In the genomic region with DNA sequence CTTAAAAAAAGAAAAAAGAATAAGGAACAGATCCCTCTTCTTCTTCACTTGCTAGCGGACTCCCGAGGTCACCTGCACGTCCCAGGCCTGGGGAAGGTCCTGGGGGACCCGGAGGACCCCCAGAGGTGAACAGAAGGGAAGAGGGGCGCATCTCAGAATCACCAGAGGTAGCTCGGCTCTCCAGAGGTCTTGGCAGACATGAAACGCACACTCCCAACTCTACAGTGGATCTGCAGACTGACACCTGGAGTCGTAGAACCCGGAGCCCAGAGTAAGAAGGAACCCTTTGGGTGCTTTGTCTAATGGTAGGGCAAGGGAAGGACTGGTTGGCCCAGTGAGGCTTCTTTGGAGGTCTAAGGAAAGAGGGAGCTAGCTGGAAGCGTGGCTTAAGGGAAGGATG, we compare ENCODE assay signal across 1 mouse cellular context.
TF ChIP-seq lines count a peak whose summit lies in the region.

No protein-coding gene starts in this region.

TF ChIP-seq in ES-E14, 5 proteins besides CTCF, POLR2A, EP300 and RAD21:
- TF ChIP-seq ZNF384 (IDR thresholded peaks at IDR 0.05; ENCODE audit: low read depth, low read length), result no peak
- TF ChIP-seq CHD2 (IDR thresholded peaks at IDR 0.05; ENCODE audit: low read depth, low read length), result no peak
- no peak for TF ChIP-seq ZC3H11A (IDR thresholded peaks at IDR 0.05; ENCODE audit: borderline replicate concordance, low read depth, low read length)
- no peak for TF ChIP-seq MAFK (IDR thresholded peaks at IDR 0.05; ENCODE audit: insufficient read depth, low read depth, low read length)
- TF ChIP-seq HCFC1 (IDR thresholded peaks at IDR 0.05; ENCODE audit: borderline replicate concordance, insufficient read depth, low read length), result no peak
